Mouse (Mus musculus) testis, postnatal 10 days (tissue): ENCODE measurements around the gene Mybph.

ENCODE experiments used
- DNase-seq: peaks from one replicate; pipeline ENCODE4 v3.0.0; 2021; ENCODE audit warnings: low spot score

Mybph gene

DNA sequence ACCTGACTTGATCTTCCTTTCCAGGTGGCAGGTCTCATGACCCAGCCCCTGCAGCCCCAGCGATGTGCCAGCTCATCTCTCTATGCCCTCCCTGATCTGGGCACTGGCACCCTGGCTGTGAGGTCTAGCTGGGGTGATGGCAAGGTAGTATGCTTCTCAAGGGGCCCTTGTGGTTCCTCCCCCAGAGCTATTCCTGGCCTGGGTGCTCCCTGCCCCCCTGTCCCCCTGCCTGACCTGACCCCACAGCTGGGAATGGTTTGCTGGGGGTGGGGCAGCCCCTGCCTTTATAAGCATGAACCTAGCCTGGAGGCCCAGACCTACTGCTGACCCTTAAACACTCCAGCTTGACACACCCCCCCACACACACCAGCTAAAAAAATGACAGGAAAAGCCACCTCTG, at the start of gene Mybph:
Mybph (plus strand) TSS at position 323 of the 400 bp plus-strand sequence.
- no peak for DNase-seq

DNA sequence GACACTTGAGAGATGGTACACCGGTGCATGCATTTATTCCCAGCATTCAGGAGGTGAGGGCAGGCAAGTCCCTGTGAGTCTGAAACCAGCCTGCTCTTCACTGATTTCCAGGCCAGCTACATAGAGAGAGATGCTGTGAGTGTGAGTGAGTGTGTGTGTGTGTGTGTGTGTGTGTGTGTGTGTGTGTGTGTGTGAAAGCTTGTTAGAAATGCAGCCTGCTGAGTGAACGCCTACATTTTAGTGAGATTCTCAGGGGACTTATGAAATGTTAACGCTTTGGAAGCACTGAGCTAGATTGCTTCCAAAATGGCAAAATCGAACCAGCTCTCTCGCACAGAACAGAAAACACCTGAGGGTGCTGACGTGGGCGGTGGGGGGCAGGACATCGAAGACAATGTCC, 47.2 kb upstream of the Mybph start:
- no peak for DNase-seq

DNA sequence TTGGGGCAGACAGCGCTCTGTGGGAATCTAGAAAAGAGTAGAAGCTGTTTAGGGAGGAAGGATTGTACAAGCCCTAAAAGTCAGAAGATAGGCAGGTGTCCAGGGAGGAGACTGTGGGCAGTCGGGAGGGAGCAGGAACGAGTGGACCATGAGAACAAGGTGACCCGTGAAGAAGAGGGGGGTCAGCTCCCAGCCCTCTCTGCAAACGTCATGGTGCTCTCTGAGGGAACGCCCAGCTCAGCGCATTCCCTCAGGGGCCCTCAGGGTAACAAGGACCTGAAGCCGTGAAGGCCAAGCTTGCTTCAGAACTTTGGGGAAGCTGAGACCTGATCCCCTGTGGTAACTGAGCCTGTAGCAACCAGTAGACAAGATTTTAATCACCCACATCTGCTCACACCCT, 43.2 kb upstream of the Mybph start:
- no peak for DNase-seq

DNA sequence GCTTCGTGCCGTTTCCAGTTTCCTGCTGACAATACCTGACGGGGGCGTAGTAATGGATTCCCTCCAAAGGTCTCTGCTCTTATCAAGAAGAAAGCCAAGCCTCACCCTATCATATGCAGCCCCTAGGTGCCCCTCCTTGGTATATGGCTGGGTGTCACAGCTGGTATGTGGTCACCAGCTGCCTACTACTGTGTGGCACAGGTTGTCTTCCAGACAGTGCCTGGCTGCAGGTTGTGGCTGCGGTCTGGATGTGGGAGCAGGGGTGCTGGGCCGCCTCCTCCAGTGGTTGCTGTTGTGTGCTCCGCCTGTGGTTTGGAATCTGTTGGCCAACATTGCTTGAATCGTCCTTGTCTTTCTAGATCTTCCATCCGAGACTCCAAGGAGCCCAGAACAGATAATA, 42.5 kb upstream of the Mybph start:
- DNase-seq, result no peak

DNA sequence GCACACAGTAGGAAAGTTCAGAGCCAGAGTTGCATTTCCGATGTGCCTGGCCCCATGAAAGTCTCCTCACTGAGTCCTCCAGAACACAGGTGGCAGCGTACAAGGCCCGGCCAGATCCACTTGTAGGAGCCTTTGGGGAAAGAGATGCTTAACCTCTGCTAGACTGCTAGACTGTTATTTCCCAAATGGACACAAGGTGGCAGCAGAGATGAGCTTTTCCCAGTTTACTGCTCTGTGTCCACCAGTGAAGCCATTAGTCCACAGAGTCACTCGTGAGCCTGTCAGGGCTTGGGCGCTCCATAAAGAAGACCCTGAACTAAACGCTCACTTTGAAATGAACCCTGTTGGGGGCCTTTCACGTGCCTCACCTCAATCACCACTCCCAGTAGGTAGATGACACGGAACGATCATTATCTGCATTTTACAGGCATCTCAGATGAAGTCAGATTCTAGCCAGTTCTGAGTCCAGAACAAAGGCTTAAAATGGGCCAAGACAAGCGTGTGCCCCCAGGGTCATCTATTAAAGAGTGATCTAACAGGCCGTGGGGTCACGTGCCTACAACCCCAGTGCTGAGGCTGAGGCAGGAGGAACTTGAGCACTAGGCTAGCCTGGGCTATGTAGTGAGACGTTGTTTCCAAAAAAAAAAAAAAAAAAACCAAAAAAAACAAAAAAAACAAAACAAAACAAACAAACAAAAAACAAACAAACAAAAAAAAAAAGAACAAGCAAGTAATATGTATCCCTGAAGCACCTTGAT, 41.4 kb upstream of the Mybph start:
- DNase-seq, result peak; percentile 85

DNA sequence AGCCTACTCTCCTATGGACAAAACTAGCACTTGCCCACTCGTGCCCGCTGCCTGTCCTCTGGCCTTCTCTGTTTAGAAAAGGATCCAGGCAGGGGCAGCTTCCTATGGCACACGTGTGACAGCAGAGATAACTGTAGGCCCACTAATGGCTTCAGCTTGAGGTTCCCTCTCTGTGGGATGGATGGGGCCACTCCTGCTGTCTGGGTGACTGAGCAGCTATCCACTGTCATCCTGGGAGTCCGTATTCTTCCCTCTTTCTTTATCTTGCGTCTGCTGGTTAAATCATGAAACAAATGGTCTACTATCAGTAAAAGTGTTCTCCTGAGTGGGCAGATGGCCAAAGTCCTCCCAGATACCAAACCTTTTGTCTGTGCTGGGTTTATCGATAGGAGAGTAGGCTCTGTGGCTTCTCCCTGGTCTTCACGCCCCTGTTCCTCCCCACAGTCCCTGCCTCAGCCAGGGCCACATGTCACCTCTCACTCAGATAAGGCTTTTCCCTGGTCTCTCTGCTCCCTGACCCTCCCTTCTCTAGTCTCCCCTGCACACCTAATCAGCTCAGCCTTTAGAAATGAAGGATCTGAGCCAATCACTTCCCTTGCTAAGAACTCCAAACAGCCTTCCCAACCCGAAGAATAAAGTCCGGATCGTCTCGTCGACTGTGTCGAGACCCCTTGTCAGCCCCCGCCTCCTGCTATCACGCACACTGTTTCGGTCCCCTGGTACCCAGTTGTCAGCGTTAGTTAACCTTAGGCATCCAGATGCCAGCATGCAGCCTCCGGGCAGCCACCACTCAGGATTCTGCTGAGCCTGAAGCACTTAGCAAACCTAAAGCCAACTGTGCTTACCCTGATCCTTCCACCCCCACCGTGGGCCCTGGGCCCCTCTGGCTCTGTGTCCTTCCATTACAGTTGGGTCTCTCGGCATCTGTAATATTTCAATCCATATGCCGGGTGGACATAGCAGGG, 40.3 kb upstream of the Mybph start:
- no peak for DNase-seq

DNA sequence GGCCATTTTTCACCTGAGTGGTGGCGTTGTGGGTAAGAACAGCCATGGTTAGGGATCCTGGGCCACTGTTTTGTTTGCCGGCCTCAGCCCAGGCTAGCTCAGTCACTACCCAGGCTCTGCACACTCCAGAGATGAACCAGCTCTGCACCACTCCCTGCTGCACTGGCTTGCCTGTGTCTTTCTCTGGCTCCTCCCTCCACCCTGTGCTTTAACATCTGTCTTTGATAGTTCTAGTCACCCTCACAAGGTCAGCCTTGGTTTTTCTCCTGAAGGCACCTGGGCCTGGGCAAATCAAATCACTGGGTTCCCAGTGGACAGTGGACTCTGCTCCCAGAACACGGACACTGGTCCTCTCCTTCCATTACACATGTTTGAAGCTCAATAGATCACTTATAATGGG, 39.1 kb upstream of the Mybph start:
- DNase-seq, result no peak

DNA sequence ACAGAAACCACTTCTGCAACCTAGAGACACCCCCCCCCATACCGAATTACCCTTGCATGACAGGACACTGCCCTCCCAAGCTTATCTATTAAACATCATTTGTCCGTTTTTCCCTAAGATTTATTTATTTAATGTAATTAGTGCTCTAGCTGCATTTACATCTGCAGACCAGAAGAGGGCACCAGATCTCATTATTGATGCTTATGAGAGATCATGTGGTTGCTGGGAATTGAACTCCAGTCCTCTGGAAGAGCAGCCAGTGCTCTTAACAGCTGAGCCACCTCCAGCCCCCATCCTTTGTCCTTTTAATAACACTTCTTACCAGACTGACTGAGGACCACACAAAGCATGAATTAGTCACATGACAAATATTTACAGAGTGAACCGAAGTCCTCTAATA, 38.6 kb upstream of the Mybph start:
- DNase-seq, result no peak

DNA sequence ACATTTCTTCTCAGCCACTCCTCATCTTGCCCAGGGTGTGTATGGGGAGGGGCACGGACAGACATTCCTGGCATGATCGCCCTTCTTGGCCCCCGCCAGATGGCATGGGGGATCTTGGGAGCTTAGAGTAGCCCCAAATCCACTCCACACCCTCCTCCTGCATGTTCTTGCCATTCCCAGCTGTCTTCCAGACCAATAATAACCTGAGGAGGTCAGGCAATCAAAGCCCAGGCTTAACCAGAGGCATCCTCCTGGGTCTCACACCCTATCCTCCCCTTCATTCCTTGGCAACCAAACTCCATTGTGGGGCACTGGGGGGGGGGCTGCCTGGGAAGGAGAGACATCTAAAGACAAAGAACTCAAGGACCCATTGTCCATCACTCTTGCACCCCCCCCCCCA, 32.8 kb upstream of the Mybph start:
- no peak for DNase-seq

DNA sequence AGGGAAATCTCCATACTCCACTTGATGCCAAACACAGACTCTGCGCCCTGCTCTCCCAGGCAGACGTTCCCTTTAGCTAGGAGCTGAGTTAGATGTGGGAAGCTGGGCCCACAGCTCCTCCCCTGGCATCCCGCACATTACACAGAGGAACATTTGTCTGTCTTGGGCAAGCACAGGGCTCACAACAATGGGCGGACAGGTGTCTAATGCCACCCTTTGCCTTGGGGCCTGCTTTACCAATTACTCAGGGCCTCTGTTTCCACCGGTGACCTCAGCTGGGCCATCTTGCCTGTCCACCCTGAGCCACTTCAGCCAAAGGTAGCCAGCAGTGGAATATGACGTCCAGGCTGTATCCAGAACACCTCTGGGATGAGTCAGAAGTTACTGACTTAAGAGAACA, 31.8 kb upstream of the Mybph start:
- DNase-seq, result no peak

DNA sequence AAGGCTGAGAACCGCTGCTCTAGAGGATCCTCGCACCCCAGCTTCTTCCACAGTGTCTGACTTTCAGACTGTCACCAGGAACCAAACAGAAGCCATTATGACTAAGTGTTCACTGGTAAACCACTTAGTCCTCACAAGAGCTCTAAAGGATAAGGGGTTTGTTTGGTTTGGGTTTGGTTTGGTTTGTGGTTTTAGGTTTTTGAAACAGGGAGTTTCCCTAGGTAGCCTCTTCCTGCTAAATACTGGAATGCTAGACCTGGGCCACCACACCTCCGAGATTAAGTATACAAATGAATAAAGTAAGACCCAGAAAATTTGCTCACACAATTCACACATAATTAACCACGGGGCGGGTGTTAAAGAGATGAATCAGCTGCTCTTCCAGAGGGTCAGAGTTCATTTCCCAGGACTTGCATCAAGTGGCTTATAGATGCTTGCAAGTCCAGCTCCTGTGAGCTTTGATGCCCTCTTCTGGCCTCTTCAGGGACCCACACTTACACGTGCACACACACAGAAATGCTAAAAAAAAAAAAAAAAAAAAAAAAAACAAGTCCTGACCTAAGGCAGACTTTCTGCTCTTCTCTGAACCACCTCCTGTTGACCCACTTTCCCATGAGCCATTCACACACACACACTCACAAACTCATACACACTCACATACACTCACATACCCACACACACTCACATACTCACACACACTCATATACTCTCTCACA, 30.6 kb upstream of the Mybph start:
- DNase-seq, result no peak

DNA sequence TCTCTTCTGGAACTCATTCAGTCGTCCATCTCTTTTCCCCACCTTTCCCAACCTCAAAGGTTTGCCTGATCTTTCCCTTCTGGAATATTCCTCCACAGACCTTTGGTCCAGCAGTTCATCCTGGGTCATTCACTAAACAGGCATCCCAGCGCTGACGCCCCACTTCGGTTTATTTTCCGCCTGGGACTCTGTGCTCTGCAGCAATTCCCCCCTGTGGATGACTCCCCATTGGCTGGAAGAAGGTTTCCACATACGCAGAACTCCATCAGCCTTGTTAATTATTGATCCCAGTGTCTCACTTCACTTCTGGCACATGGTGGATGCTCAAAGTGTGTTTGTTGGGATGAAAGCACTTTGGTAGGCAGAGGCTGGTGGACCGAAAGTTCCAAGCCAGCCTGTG, 29.8 kb upstream of the Mybph start:
- no peak for DNase-seq

DNA sequence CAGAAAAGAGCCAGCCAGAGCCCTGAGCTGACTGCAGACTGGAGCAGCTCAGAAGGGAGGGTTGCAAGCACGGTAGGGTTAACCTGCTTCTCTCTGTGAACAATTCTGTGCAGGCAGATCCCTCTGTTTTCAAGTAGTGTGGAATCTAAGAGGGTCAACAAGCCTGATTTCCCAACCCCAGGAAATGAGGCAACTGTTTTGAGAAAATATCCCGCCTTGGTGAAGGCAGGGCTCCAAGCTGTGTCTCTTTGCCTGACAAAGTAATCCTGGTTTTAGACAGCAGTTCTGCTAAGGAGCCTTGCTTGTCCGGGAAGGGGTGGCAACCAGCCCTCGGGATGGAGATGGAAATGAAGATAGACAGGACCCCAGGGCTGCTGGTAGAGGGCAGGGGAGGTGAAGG, 28.8 kb upstream of the Mybph start:
- DNase-seq, result no peak

DNA sequence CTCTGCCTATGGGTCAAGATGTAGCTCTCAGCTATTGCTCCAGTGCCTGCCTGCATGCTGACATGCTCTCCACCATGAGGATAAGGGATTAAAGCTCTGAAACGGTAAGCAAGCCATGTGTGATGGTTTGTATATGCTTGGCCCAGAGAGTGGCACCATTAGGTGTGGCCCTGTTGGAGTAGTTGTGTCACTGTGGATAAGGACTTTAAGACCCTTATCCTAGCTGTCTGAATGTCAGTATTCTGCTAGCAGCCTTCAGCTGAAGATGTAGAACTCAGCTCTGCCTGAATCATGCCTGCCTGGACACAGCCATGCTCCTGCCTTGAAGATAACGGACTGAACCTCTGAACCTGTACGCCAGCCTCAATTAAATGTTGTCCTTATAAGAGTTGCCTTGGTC, 26.7 kb upstream of the Mybph start:
- no peak for DNase-seq

DNA sequence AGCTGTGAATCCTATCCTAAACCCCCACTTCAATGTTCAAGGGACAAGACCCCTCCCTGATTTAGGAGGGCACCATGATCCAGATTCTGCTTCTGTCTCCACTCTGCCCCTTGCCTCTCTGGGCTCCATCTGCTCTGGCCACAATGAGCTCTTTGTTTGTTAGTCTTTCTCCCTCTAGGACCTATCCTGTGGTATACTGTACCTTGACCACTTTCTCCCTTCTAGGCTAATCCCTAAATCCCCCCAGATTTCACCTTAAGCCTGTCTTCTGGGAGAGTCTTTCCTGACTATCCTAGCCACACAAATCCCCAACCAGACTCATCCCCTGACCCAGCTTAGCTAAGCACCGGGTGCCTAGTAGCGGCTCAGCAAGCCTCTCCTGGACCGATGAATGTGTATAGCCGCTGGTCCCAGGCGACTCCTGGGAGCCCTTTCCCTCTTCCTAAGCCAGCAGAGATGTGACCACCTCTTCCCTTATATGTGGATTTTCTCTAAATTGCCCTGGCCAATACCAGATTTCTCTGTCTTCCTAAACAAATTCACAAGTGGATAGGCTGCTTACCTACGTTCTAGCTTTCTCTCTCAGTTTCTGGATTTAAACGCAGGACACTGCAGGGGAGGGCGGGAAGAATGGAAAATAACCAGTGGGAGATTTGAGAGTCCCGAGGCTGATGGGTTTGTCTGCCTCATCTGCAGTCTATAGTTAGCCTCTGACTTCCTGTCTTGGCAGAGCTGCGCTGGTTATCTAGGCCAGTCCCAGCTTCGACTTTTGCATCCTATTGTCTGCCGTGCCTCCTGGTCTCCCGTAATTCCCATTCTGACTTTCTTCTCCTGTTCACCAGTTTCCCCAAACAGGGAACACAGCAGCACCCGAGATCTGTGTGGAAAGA, 25.6 kb upstream of the Mybph start:
- no peak for DNase-seq

DNA sequence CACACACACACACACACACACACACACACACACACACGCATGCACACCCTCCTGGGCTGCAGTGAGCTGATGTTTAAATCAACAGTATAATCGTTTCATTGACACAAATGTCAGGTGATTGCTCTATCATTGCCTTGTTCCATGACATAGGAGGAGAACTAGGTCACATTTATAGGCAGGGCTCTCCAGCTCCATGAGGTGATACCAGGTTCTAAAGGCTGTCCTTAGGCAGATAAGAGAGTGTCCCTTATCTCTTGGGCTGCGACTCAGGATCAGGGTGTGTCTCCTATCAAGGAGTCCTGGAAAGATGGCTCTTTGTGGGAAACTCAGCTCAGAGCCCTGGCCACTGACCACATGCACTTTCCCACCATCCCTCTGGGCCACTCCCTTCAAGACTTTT, 24.7 kb upstream of the Mybph start:
- no peak for DNase-seq

DNA sequence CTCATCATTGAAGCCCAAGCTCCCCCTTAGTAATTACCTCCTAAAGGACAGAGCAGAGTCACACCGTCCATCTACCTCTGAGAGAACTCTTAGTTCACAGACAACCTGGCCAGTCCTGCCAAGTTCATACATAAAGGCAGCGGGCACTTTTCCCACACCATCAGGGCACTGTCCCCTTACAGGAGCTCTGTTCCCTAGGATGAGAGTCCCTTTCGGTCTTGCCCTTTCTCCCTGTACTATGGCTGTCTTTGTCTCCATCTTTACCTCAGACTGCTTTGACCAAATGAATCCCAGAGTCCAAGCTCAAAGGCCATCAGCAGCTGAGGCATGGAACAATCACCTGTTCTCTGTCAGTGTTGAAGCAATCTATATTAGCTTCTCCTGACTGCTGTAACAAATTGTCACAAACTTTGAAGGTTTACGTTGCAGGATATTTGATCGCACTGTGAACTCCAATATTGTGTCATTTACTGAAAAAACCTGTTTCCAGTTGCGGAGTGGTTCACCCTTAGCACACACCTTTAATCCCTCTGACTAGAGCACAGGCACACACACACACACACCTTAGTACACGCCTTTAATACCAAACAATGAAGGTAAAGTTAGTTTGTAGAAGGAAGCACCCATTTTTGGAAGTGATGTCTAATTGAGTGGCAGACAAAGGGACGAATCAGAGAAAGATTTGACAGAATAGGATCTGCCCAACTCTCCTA, 24.1 kb upstream of the Mybph start:
- DNase-seq, result no peak

DNA sequence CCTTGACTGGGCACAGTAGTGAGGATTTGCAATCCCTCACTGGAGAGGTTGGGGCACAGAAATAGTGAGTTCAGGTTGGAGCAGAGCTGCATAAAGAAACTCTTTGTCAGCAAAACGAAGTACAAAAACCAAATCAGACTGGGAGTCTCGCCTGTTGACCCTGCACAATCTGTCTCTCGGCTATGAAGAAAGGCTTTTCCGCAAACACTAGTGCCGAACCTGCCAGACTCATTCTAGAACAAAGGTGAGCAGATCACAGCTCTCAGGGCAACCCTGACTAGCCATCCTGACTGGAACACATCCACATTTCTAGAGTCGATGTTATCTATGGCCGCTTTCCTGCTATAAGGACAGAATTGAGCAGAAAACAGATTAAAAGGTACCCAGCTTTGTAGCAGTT, 20.2 kb upstream of the Mybph start:
- DNase-seq, result no peak

DNA sequence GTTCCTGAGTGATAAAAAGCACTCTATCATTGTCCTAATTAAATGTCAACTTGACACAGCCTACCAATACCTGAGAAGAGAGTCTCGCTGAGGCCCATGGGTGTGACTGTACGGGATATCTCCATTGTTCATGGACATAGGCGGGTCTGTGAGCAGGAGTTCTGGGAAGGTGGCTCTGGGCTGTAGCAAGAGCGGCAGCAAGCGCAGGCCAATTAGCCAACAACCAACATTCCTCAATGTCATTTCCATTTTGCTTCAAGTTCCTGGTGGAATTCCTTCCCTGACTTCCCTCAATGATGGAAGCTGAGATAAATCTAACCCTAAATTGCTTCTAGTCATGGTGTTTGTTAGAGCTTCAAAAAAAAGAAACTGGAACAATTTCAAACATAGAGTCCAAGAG, 15.3 kb upstream of the Mybph start:
- no peak for DNase-seq

DNA sequence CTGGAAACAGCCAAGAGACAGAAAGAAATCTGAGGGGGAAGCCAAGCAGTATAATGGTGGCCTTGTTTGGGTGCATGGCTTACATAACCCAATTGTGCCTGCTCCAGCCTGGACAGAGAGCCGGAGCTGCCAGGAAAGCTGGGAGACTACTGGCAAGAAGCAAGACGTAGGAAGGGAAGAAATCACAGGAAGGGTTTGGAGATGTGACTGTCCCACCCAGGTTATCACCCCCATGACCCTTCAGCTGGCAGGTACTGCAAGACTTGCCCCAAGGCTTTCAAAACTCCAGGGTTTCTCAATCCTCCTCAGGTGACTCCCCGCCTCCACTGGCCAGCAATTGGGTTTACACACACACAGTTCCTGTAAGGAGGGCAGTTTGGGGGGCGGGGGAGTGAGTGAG, 11.2 kb upstream of the Mybph start, which contains the start of gene Chil1:
Chil1 (plus strand) TSS at position 152 of the 400 bp plus-strand sequence.
- no peak for DNase-seq

DNA sequence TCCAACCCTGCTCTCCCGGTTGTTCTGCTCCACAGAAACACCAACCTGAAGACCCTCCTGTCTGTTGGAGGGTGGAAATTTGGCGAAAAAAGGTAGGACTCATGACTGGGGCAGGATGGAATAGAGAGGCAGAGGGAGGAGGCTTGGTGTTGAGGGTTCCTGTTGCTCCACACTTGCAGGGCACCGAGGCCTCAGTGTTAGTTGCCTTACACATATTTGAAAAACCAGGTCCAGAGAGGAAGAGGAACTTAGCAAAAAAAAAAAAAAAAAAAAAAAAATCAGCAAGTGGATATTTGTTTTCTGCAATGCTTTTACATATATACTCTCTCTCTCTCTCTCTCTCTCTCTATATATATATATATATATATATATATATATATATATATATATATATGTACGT, 9.2 kb upstream of the Mybph start:
- no peak for DNase-seq
